Mouse (Mus musculus): Measurements from ENCODE around the gene Ssx2ip. TPM values are rescaled to one million over a fixed set of nuclear protein-coding genes. Genes with fewer than 3 reads are reported as not detected.

Ssx2ip gene
- polyA plus RNA-seq, 1 experiment from 2014 or later: 34.3 TPM

- Histone ChIP-seq H3K4me1 (no peaks in the 10 kb centered on the region), H3K9ac (no peak overlapping the region), H3K27ac (replicated peaks) (no peak overlapping the region), H3K27me3 (no peaks in the 10 kb centered on the region), H3K4me2 (replicated peaks) (no peak overlapping the region), H3K36me3 (no peaks in the 10 kb centered on the region), H3K9me3 (replicated peaks) (no peaks in the 10 kb centered on the region), H3K4me3 (replicated peaks) (no peak overlapping the region)
- peak; percentile 69; the same call in 1 of the 2 replicates for ATAC-seq (ENCODE audit: insufficient number of reproducible peaks, low FRiP score, low TSS enrichment, low read depth)
- WGBS: 63% methylated on average over 9 of the region's 9 CpGs
Observed at GRCm38 (mm10) chr3:146379740-146380466, 24.5 kb upstream of the Ssx2ip start.

GRCm38 (mm10) chr3:146380874-146381273 lies 23.6 kb upstream of the Ssx2ip start:
- no peak overlapping the region for H3K9ac ChIP-seq
- no peaks in the 10 kb centered on the region for H3K9me3 ChIP-seq (replicated peaks)
- WGBS: 80% methylated on average over 2 of the region's 2 CpGs
- no peak overlapping the region for H3K4me3 ChIP-seq (replicated peaks)
- no peak overlapping the region for H3K27ac ChIP-seq (replicated peaks)
- no peaks in the 10 kb centered on the region for H3K36me3 ChIP-seq
- ATAC-seq (ENCODE audit: insufficient number of reproducible peaks, low FRiP score, low TSS enrichment, low read depth): no peak
- no peak overlapping the region for H3K4me2 ChIP-seq (replicated peaks)
- no peaks in the 10 kb centered on the region for H3K27me3 ChIP-seq
- H3K4me1 ChIP-seq: no peaks in the 10 kb centered on the region

GRCm38 (mm10) chr3:146381471-146381870 lies 23.0 kb upstream of the Ssx2ip start:
- Histone ChIP-seq H3K4me3 (replicated peaks) (no peak overlapping the region), H3K4me2 (replicated peaks) (no peak overlapping the region), H3K9me3 (replicated peaks) (no peaks in the 10 kb centered on the region), H3K27me3 (no peaks in the 10 kb centered on the region), H3K4me1 (no peaks in the 10 kb centered on the region), H3K27ac (replicated peaks) (no peak overlapping the region), H3K36me3 (no peaks in the 10 kb centered on the region), H3K9ac (no peak overlapping the region)
- WGBS: 92% methylated on average over 9 of the region's 9 CpGs
- no peak for ATAC-seq (ENCODE audit: insufficient number of reproducible peaks, low FRiP score, low TSS enrichment, low read depth)

GRCm38 (mm10) chr3:146386800-146387199 lies 17.6 kb upstream of the Ssx2ip start:
- Histone ChIP-seq H3K9me3 (replicated peaks) (no peaks in the 10 kb centered on the region), H3K4me2 (replicated peaks) (no peak overlapping the region), H3K9ac (no peak overlapping the region), H3K36me3 (no peaks in the 10 kb centered on the region), H3K27ac (replicated peaks) (no peak overlapping the region), H3K27me3 (no peaks in the 10 kb centered on the region), H3K4me1 (no peaks in the 10 kb centered on the region), H3K4me3 (replicated peaks) (no peak overlapping the region)
- WGBS: 53% methylated on average over 3 of the region's 3 CpGs
- no peak for ATAC-seq (ENCODE audit: insufficient number of reproducible peaks, low FRiP score, low TSS enrichment, low read depth)

GRCm38 (mm10) chr3:146392656-146393321 lies 11.7 kb upstream of the Ssx2ip start:
- Histone ChIP-seq H3K36me3 (no peaks in the 10 kb centered on the region), H3K27me3 (no peaks in the 10 kb centered on the region), H3K4me2 (replicated peaks) (no peak overlapping the region), H3K9me3 (replicated peaks) (no peaks in the 10 kb centered on the region), H3K9ac (no peak overlapping the region), H3K27ac (replicated peaks) (no peak overlapping the region), H3K4me1 (no peaks in the 10 kb centered on the region), H3K4me3 (replicated peaks) (no peak overlapping the region)
- 71% methylated on average over 19 of the region's 19 CpGs for WGBS
- no peak for ATAC-seq (ENCODE audit: insufficient number of reproducible peaks, low FRiP score, low TSS enrichment, low read depth)

- Histone ChIP-seq H3K36me3 (no peaks in the 10 kb centered on the region), H3K27ac (replicated peaks) (no peak overlapping the region), H3K27me3 (no peaks in the 10 kb centered on the region), H3K4me3 (replicated peaks) (no peak overlapping the region), H3K4me2 (replicated peaks) (no peak overlapping the region), H3K9ac (no peak overlapping the region), H3K9me3 (replicated peaks) (no peaks in the 10 kb centered on the region), H3K4me1 (no peaks in the 10 kb centered on the region)
- ATAC-seq (ENCODE audit: insufficient number of reproducible peaks, low FRiP score, low TSS enrichment, low read depth): no peak
- WGBS: 21% methylated on average over 7 of the region's 7 CpGs
Observed at GRCm38 (mm10) chr3:146393641-146394100, 10.8 kb upstream of the Ssx2ip start.

GRCm38 (mm10) chr3:146396256-146396655 lies 8.2 kb upstream of the Ssx2ip start:
- no peak for ATAC-seq (ENCODE audit: insufficient number of reproducible peaks, low FRiP score, low TSS enrichment, low read depth)
- no peak overlapping the region for H3K4me3 ChIP-seq (replicated peaks)
- no peak overlapping the region for H3K27ac ChIP-seq (replicated peaks)
- 83% methylated on average over 6 of the region's 6 CpGs for WGBS
- H3K9ac ChIP-seq: no peak overlapping the region
- H3K4me1 ChIP-seq: no peaks in the 10 kb centered on the region
- H3K4me2 ChIP-seq (replicated peaks): no peak overlapping the region
- H3K9me3 ChIP-seq (replicated peaks): no peaks in the 10 kb centered on the region
- no peaks in the 10 kb centered on the region for H3K27me3 ChIP-seq
- no peaks in the 10 kb centered on the region for H3K36me3 ChIP-seq

GRCm38 (mm10) chr3:146396934-146397333 lies 7.5 kb upstream of the Ssx2ip start:
- no peak for ATAC-seq (ENCODE audit: insufficient number of reproducible peaks, low FRiP score, low TSS enrichment, low read depth)
- no peaks in the 10 kb centered on the region for H3K27me3 ChIP-seq
- no peaks in the 10 kb centered on the region for H3K9me3 ChIP-seq (replicated peaks)
- no peaks in the 10 kb centered on the region for H3K4me1 ChIP-seq
- H3K4me3 ChIP-seq (replicated peaks): no peak overlapping the region
- H3K4me2 ChIP-seq (replicated peaks): no peak overlapping the region
- no peak overlapping the region for H3K27ac ChIP-seq (replicated peaks)
- 90% methylated on average over 1 of the region's 1 CpGs for WGBS
- H3K36me3 ChIP-seq: no peaks in the 10 kb centered on the region
- no peak overlapping the region for H3K9ac ChIP-seq

- H3K9me3 ChIP-seq (replicated peaks): 0 out of 2 replicates have a peak, but pooled peaks cover 1% of the 10 kb centered on the region
- no peak overlapping the region for H3K4me3 ChIP-seq (replicated peaks)
- no peak for ATAC-seq (ENCODE audit: insufficient number of reproducible peaks, low FRiP score, low TSS enrichment, low read depth)
- H3K9ac ChIP-seq: no peak overlapping the region
- no peaks in the 10 kb centered on the region for H3K4me1 ChIP-seq
- no peaks in the 10 kb centered on the region for H3K27me3 ChIP-seq
- WGBS: 81% methylated on average over 4 of the region's 4 CpGs
- H3K27ac ChIP-seq (replicated peaks): no peak overlapping the region
- no peaks in the 10 kb centered on the region for H3K36me3 ChIP-seq
- H3K4me2 ChIP-seq (replicated peaks): no peak overlapping the region
Observed at GRCm38 (mm10) chr3:146397847-146398246, 6.6 kb upstream of the Ssx2ip start.

GRCm38 (mm10) chr3:146399203-146399602 lies 5.2 kb upstream of the Ssx2ip start:
- H3K9ac ChIP-seq: no peak overlapping the region
- no peak overlapping the region for H3K4me3 ChIP-seq (replicated peaks)
- H3K27me3 ChIP-seq: no peaks in the 10 kb centered on the region
- no peak overlapping the region for H3K4me2 ChIP-seq (replicated peaks)
- 0 out of 2 replicates have a peak, but pooled peaks cover 5% of the 10 kb centered on the region for H3K9me3 ChIP-seq (replicated peaks)
- ATAC-seq (ENCODE audit: insufficient number of reproducible peaks, low FRiP score, low TSS enrichment, low read depth): no peak
- WGBS: 70% methylated on average over 5 of the region's 5 CpGs
- H3K4me1 ChIP-seq: peaks cover 4% of the 10 kb centered on the region; the same call in 1 of the 2 replicates
- H3K36me3 ChIP-seq: no peaks in the 10 kb centered on the region
- no peak overlapping the region for H3K27ac ChIP-seq (replicated peaks)

- 43% methylated on average over 3 of the region's 3 CpGs for WGBS
- ATAC-seq (ENCODE audit: insufficient number of reproducible peaks, low FRiP score, low TSS enrichment, low read depth): no peak
- H3K4me3 ChIP-seq (replicated peaks): peak overlapping the region; percentile 95
- H3K4me1 ChIP-seq: peaks cover 25% of the 10 kb centered on the region
- H3K27me3 ChIP-seq: no peaks in the 10 kb centered on the region
- no peak overlapping the region for H3K27ac ChIP-seq (replicated peaks)
- 0 out of 2 replicates have a peak, but pooled peaks cover 5% of the 10 kb centered on the region for H3K9me3 ChIP-seq (replicated peaks)
- H3K9ac ChIP-seq: no peak overlapping the region
- H3K36me3 ChIP-seq: no peaks in the 10 kb centered on the region
- H3K4me2 ChIP-seq (replicated peaks): peak overlapping the region; percentile 75
Observed at GRCm38 (mm10) chr3:146403770-146404169, 672 bp upstream of the Ssx2ip start.
